Mouse (Mus musculus): Measurements from ENCODE around the gene Lpp.

- no peak for TF ChIP-seq CTCF (IDR thresholded peaks at IDR 0.05; ENCODE audit: insufficient read depth, low read depth, low read length)
- no peak for TF ChIP-seq POLR2A (IDR thresholded peaks at IDR 0.05; ENCODE audit: insufficient read depth, low read depth, low read length)
Observed at GRCm38 (mm10) chr16:24624335-24624734, 231.0 kb downstream of the Lpp start.
